Mouse (Mus musculus): ENCODE data around the gene Ano9.

Gene Ano9

DNA sequence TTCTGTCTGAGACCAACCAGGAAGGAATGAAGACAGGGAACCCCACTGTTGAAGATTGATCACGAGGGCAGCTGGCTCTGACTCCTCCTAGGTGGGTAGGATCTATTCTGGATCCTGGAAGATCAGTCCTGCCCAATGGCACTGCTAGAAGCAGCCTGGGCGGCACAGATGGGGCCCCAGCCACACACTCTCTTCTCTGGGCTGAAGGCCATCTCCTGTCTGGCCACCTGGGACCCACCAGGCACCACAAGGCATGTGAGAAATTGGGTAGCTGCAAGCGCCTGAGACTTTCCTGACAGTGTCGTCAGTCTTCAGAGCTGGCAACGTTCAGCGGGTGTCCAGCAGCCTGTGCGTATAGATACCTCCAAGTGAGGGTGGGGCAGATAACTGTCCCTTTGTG, 55.1 kb downstream of the Ano9 start:
- no peak for DNase-seq (ENCODE audit: low spot score)

DNA sequence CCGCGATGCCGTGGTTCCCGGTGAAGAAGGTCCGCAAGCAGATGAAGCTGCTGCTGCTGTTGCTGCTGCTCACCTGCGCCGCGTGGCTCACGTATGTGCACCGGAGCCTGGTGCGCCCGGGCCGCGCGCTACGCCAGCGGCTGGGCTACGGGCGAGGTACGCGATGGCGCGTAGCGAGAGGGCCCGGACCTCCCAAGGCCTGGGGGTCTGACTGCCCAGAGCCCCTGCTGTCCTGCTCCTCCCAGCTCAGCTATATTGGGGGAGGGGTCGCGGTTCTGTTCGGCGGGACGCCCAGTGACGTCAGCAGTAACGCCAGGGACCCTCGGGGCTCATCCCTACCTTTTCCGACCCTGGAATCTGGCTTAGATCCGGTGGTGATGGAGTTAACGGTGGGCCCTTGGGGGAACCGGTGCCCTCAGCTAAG, 56.3 kb downstream of the Ano9 start:
- no peak for DNase-seq (ENCODE audit: low spot score)

DNA sequence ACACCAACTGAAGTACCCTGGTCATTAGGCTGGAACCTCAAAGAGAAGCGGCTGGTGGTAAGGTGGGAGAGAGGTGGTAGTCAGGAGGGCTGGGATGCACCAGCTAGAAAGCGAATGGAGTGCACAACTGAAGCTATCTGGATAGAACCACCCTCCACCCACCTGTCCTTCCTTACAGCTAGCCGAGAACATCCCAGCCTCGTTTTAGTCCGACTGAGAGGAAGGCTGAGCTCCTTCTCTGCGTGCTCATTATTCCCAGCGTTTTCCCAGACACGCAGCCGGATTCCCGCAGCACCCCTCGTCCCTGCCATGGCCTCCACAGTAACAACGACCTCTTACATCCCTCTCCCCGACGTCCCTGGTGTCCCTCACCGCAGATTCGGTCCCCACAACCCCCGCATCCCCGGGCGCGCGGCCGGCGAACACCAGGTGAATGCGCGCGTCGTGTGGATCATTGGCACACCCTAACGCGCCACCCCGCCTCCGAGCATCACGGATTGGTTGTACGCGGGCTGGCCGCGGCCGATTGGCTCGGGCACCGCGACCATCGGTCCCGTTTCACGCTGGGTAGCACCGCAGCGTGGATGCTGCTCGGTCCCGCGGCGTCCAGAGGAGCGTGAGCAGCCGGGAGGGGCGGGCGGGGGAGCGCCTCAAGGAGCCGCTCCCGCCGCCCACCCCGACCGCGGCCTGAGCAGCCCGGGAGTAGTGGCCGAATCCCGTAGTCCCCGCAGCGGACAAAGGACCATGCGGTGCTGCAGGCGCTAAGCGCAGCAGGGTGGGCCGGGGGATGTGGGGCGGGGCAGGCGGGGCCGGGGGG, 57.0 kb downstream of the Ano9 start, which contains the start of gene B4galnt4:
B4galnt4 (plus strand) TSS at position 679 of the 817 bp plus-strand sequence.
- DNase-seq (ENCODE audit: low spot score): no peak

GRCm38 (mm10) chr7:141059929-141060328, 57.7 kb downstream of the Ano9 start:
- DNase-seq (ENCODE audit: low spot score): no peak

DNA sequence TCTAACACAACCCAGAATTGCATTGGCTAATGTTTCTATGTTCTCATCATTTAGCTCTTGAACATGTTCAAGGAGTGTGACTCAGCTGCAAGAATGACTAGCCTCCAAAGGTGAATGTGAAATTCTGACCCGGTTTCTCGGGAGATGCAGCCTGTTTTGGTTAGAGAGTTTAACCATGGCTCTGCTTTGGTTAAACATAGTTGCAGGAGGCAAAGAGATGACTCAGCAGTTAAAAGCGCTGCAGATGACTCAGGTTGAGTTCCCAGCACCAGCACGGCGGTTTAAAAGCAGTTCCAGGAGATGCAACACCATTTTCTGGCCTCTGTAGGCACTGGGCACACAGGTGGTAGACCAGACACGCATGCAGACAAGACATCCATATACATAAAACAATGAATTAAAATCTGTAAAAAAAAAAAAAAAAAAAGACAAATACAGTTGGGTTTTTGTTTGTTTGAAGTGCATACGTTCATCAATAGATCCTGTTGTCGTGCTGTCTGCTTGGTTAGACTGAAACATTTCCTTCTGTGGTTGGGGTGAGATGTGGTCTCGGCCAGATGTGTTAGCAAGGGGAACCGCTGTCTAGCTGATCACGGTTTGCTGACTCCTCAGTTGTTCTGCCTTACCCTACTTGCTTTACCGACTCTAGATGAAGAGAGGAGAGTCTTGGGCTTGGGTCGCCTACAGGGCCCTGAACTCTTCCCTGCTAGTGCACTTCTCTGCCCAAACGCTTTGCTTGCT, 58.8 kb downstream of the Ano9 start:
- no peak for DNase-seq (ENCODE audit: low spot score)

- DNase-seq (ENCODE audit: low spot score): no peak
Measured at GRCm38 (mm10) chr7:141057541-141057940, 60.1 kb downstream of the Ano9 start.

- DNase-seq (ENCODE audit: low spot score): no peak
Measured at GRCm38 (mm10) chr7:141056976-141057375, 60.6 kb downstream of the Ano9 start.

DNA sequence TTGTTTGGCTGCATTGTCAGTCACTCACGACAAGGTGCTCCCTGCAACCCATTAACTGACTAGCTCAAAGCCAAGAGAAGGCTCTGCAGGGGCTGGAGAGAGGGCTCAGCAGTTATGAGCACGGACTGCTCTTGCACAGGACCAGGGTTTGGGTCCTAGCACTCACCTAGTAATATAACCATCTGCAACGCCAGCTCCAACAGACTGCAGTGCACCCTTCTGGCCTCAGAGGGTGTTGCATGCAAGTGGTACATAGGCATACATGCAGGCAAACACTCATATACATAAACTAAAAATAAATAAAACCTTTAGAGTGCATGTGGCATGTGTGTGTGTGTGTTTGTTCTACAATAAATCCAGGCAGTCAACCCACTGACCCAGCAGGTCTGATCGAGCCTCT, 61.8 kb downstream of the Ano9 start:
- DNase-seq (ENCODE audit: low spot score): no peak

- DNase-seq (ENCODE audit: low spot score): no peak
Measured at GRCm38 (mm10) chr7:141052421-141052820, 65.2 kb downstream of the Ano9 start.

DNA sequence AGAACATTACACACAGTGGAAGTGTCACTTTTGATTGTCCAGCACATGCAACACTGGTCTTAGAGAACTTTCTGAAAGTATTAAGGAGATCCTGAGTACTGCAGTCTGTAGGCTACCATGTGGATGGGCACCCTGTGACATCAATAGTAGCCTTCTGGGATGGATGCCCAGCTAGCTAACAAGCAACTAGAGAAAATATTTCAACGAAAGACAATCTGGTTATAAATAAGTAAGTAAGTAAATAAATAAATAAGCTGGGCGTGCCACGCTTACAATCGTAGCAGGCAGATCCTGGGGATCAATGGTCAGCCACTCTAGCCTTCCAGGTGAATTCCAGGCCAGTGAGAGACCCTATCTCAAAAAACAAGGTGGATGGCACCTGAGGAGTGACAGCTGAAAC, 65.6 kb downstream of the Ano9 start:
- no peak for DNase-seq (ENCODE audit: low spot score)
